Mouse (Mus musculus): ENCODE measurements at regions not wholly inside any gene's neighbourhood (a gene's known extent, or its start where the extent isn't known, plus 50 kb on each side); places are given as distances from the start of the nearest gene placed in this dataset.
A peak's percentile ranks its signal among the peaks of the same experiment; 100 is the strongest.

GRCm38 (mm10) chr4:89508103-89508763, 171.0 kb upstream of the Dmrta1 start:
- no peak for DNase-seq
- TF ChIP-seq CTCF (IDR thresholded peaks at IDR 0.05; ENCODE audit: insufficient read depth, low read length), result no peak
- no peak for TF ChIP-seq POLR2A (IDR thresholded peaks at IDR 0.05; ENCODE audit: borderline replicate concordance, extremely low read depth, low read depth, low read length)
- H3K4me1 ChIP-seq (ENCODE audit: control insufficient read depth, insufficient read depth, low read length), result no peaks in the 10 kb centered on the region
- 51% methylated on average over 6 of the region's 6 CpGs for WGBS
- no peak overlapping the region for H3K4me3 ChIP-seq (replicated peaks; ENCODE audit: extremely low read depth, low read depth, low read length)

GRCm38 (mm10) chr4:89505368-89505819, 173.8 kb upstream of the Dmrta1 start:
- 17% methylated on average over 6 of the region's 6 CpGs for WGBS
- no peak for DNase-seq
- Histone ChIP-seq H3K4me3 (replicated peaks; ENCODE audit: extremely low read depth, low read depth, low read length) (no peak overlapping the region), H3K4me1 (ENCODE audit: control insufficient read depth, insufficient read depth, low read length) (no peaks in the 10 kb centered on the region)
- TF ChIP-seq POLR2A (IDR thresholded peaks at IDR 0.05; ENCODE audit: borderline replicate concordance, extremely low read depth, low read depth, low read length) (no peak), CTCF (IDR thresholded peaks at IDR 0.05; ENCODE audit: insufficient read depth, low read length) (no peak)

GRCm38 (mm10) chr4:89500232-89500631, 179.0 kb upstream of the Dmrta1 start:
- no peak for DNase-seq
- TF ChIP-seq POLR2A (IDR thresholded peaks at IDR 0.05; ENCODE audit: borderline replicate concordance, extremely low read depth, low read depth, low read length) (no peak), CTCF (IDR thresholded peaks at IDR 0.05; ENCODE audit: insufficient read depth, low read length) (no peak)
- Histone ChIP-seq H3K4me1 (ENCODE audit: control insufficient read depth, insufficient read depth, low read length) (no peaks in the 10 kb centered on the region), H3K4me3 (replicated peaks; ENCODE audit: extremely low read depth, low read depth, low read length) (no peak overlapping the region)
- 53% methylated on average over 4 of the region's 4 CpGs for WGBS

GRCm38 (mm10) chr4:89490947-89491346, 180.1 kb upstream of the Cdkn2b start:
- no peak for DNase-seq
- no peak for TF ChIP-seq CTCF (IDR thresholded peaks at IDR 0.05; ENCODE audit: insufficient read depth, low read length)
- no peak for TF ChIP-seq POLR2A (IDR thresholded peaks at IDR 0.05; ENCODE audit: borderline replicate concordance, extremely low read depth, low read depth, low read length)
- H3K4me3 ChIP-seq (replicated peaks; ENCODE audit: extremely low read depth, low read depth, low read length), result no peak overlapping the region
- H3K4me1 ChIP-seq (ENCODE audit: control insufficient read depth, insufficient read depth, low read length), result no peaks in the 10 kb centered on the region
- WGBS, result 67% methylated on average over 8 of the region's 8 CpGs

- H3K4me3 ChIP-seq (replicated peaks; ENCODE audit: extremely low read depth, low read depth, low read length), result no peak overlapping the region
- no peak for DNase-seq
- TF ChIP-seq POLR2A (IDR thresholded peaks at IDR 0.05; ENCODE audit: borderline replicate concordance, extremely low read depth, low read depth, low read length) (no peak), CTCF (IDR thresholded peaks at IDR 0.05; ENCODE audit: insufficient read depth, low read length) (no peak)
- WGBS, result 84% methylated on average over 5 of the region's 5 CpGs
- H3K4me1 ChIP-seq (ENCODE audit: control insufficient read depth, insufficient read depth, low read length), result peaks cover 5% of the 10 kb centered on the region; the same call in 1 of the 2 replicates
Measured at GRCm38 (mm10) chr4:89487416-89488165, 176.8 kb upstream of the Cdkn2b start.

GRCm38 (mm10) chr4:89486963-89487362, 176.1 kb upstream of the Cdkn2b start:
- H3K4me1 ChIP-seq (ENCODE audit: control insufficient read depth, insufficient read depth, low read length), result peaks cover 5% of the 10 kb centered on the region; the same call in 1 of the 2 replicates
- TF ChIP-seq POLR2A (IDR thresholded peaks at IDR 0.05; ENCODE audit: borderline replicate concordance, extremely low read depth, low read depth, low read length) (no peak), CTCF (IDR thresholded peaks at IDR 0.05; ENCODE audit: insufficient read depth, low read length) (no peak)
- no peak for DNase-seq
- 82% methylated on average over 4 of the region's 4 CpGs for WGBS
- no peak overlapping the region for H3K4me3 ChIP-seq (replicated peaks; ENCODE audit: extremely low read depth, low read depth, low read length)

- TF ChIP-seq CTCF (IDR thresholded peaks at IDR 0.05; ENCODE audit: insufficient read depth, low read length), result no peak
- WGBS, result 13% methylated on average over 11 of the region's 11 CpGs
- Histone ChIP-seq H3K4me3 (replicated peaks; ENCODE audit: extremely low read depth, low read depth, low read length) (no peak overlapping the region), H3K4me1 (ENCODE audit: control insufficient read depth, insufficient read depth, low read length) (peaks cover 5% of the 10 kb centered on the region; the same call in 1 of the 2 replicates)
- DNase-seq, result peak; percentile 19
Measured at GRCm38 (mm10) chr4:89485981-89486531, 175.2 kb upstream of the Cdkn2b start.

GRCm38 (mm10) chr4:89478646-89479237, 167.9 kb upstream of the Cdkn2b start:
- TF ChIP-seq CTCF (IDR thresholded peaks at IDR 0.05; ENCODE audit: insufficient read depth, low read length), result no peak
- TF ChIP-seq POLR2A (IDR thresholded peaks at IDR 0.05; ENCODE audit: borderline replicate concordance, extremely low read depth, low read depth, low read length), result no peak
- no peak for DNase-seq
- WGBS, result 68% methylated on average over 12 of the region's 12 CpGs
- H3K4me3 ChIP-seq (replicated peaks; ENCODE audit: extremely low read depth, low read depth, low read length), result no peak overlapping the region
- no peaks in the 10 kb centered on the region for H3K4me1 ChIP-seq (ENCODE audit: control insufficient read depth, insufficient read depth, low read length)

- TF ChIP-seq CTCF (IDR thresholded peaks at IDR 0.05; ENCODE audit: insufficient read depth, low read length) (no peak), POLR2A (IDR thresholded peaks at IDR 0.05; ENCODE audit: borderline replicate concordance, extremely low read depth, low read depth, low read length) (no peak)
- no peaks in the 10 kb centered on the region for H3K4me1 ChIP-seq (ENCODE audit: control insufficient read depth, insufficient read depth, low read length)
- DNase-seq, result no peak
- no peak overlapping the region for H3K4me3 ChIP-seq (replicated peaks; ENCODE audit: extremely low read depth, low read depth, low read length)
- 52% methylated on average over 3 of the region's 3 CpGs for WGBS
Measured at GRCm38 (mm10) chr4:89475848-89476247, 165.0 kb upstream of the Cdkn2b start.
